Mouse (Mus musculus) lung, adult 18-20 months (tissue): ENCODE data around the gene Gpr12.
"Not testable (repeated sequence)": the region's sequence is repeated elsewhere in the genome, so short reads cannot be mapped to it uniquely, and the experiment has no call there.

Source experiments
- DNase-seq, 2 experiments: peaks; one replicate each; pipeline ENCODE4 v3.0.0; 2022; ENCODE audit warnings: mixed read lengths in 2 of 2

Gene Gpr12

DNA sequence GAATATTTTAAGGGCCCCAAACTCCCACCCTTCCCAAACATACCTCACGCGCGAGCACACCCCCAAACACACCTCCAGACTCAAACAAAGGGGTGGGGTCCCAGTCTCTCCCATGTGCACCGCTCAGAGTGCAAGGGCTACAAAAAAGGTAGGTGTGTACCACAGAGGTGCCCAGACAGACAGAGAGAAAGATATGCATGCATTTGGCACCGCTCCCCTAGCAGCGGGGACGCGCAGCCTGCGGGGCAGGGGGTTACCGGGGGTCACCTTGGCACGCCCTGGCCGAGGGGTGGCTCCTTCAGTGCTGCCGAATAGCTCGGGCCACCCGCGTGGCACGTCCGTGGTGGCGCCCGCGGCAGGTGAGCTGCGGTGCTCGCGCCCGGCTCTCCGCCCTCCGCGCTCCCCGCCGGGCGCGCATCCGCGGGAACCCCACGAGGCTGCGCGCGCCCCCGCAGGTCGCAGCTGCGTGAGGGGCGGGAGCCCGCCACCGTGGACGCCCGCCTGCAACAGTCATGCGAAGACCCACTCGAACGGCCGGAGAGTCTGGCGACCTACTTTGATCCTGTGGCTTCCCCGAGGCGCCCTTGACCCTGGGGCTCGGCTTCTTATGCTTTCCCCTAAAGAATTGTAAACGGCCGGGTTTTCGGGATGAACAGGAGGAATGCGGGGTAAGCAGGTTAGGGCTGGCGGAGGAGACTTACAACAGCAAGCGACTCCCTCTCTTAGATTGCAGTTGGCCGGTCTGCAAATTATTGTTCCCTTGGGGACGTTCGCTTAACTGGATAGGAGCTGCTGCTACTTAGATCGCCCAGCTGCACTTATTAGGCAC is at the start of gene Gpr12:
Gpr12 (minus strand) TSS at position 762 of the 829 bp plus-strand sequence.
- DNase-seq: no peak

DNA sequence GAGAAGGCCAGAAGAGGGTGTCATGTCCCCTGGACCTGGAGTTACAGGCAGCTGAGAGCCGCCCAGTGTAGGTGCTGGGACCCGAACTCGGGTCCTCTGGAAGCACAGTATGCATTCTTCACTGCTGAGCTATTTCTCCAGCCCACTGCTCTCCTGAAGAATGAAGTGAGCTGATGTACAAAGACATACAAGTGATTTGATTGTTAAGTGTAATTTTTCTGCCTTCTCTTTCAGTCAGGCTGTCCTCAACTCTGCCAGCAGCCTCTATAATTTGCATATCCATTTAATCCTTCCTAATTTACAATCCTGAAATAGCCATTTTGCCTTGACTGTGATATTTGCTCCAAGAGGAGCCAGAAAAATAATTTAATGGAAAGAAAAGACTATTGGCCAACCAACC is 46.6 kb upstream of the Gpr12 start:
- DNase-seq: no peak

DNA sequence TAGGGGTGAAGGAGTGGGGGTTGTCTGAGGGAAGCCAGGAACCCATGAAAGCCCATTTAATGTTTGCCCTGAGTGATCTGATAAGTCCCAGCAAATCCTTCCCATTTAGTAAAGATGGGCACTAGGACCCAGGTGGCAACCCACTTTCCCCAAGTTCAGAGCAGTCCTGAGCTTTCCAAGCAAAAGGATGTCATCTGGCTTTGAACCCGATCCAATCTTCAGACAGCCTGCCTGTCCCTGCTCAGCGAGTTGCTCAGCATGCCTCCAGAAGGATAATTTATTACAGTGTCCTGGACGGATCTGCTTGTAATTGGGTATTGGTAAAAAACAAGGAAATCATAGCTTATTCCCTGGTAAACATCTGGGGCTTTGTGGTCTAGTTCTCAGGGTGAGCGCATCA is 45.9 kb upstream of the Gpr12 start:
- DNase-seq: no peak

DNA sequence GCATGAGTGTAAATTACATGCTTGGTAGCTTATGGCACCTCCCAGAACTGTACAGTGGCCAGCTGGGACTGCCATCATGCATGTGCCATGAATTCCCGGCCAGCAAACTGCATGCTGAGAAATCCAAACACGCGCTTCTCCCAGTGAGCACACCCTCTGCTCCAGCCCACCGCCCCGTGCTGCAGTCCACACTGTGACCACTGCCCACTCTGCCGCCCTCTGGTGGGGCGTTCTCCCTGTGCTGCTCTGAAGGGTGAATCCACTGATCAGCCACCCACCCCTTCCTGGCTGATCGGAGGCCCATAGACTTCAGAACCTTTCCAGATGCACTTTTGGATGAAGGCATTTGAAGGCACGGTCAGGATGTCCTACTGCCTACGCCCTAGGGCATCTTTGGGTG is 44.6 kb upstream of the Gpr12 start:
- no peak for DNase-seq

DNA sequence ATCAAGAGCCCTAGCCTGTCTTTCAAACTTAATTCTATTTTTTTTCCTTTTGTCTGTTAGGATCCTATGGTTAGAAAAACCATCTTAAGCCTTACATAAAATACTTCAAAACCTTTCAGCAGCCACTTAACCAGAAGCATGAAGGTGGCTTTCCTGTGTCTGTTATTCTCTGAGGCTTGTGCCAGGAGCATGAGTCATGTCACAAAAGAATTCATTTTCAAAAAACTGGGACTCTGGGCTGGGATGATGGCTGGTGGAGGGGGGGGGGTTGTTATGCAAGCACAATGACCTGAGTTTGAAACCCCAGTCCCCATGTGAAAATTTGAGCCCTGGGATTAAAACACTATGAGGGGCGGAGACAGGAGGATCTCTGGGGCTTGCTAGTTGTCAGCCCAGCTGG is 43.8 kb upstream of the Gpr12 start:
- no peak for DNase-seq

DNA sequence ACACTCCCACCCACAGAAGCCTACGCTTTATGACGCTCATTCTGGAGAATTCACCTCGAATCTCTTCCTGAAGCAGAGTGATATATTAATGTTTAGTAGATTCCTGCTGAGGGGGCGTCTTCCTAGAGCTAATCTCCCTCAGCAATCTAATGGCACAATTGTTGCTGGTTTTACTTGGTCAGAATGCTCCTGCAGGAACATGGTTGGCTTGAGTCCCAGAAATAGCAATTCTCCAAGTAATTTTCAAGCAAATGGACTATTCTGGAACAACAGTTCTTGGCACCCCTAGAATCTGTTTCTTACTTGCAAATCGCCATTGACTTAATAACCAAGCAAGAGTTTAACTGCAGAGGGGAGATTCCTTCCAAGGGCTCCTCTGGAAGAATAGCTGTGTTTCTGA is 42.9 kb upstream of the Gpr12 start:
- DNase-seq: no peak

DNA sequence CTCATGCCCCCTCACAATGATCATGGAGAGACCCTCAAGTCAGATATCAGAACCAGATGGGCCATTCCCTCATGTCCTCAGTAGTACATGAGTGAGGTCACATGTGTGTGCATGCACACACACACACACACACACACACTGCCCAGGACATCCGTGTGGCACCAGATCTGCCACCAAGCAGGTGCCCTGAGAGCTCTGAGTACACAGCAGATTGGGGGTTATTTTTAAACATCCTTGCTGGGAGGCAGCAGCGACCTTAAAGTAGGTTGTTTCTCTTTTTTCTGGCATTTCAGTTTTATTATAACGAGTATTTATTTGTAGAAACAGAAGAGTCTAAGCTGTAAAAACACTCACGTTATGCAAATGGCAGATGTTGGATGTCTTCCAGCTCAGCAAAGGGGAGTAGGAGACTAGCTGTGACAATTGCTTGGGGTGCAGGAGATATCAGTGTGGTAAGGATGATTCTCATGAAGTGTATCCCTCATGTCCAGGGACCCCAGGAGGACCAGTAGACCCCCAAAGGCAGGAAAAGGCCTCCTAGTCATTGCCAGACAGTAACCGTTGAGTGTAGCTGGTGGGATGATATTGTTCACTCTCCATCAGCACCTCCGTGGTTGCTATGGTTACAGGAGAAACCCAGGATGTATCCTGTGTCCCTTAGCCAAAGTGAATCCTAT is 40.7 kb upstream of the Gpr12 start:
- no peak for DNase-seq

DNA sequence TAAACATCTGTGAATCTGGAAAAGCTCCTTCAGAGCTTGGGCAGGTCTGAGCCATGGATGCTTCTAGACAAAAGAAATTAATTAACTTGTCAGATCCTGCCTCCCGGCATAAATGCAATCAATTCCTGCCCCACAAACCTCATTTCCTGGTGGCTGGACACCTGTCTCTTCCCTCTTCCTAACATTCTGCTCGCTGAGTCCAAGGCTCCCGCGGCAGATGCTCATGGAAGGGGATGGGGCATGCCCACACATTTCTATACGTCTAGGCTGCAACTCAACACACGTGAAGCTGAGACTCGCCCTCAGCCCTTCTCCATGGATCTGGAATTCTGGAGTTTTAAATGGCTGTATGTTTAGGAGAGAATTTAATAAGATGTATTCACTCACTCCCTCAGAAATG is 26.8 kb upstream of the Gpr12 start:
- DNase-seq: no peak

DNA sequence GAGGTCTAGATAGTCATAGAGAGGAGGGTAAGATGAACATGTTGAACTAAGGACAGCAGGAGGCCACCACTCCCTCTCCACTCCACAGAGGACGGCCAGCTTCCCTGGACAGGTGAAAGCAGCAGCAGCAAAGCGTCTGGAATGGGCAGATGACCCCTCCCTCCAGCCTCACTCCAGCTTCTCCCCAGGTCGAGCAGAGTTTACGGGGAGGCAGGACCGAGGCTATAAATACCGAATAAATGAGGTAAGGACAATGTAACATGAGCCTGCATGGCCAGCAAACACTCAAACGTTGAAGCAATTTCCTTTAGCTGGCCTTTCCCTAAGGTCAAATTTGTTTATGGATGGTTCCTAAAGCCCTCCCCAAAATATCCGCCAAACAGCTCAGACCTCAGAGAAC is 26.0 kb upstream of the Gpr12 start:
- DNase-seq: no peak

DNA sequence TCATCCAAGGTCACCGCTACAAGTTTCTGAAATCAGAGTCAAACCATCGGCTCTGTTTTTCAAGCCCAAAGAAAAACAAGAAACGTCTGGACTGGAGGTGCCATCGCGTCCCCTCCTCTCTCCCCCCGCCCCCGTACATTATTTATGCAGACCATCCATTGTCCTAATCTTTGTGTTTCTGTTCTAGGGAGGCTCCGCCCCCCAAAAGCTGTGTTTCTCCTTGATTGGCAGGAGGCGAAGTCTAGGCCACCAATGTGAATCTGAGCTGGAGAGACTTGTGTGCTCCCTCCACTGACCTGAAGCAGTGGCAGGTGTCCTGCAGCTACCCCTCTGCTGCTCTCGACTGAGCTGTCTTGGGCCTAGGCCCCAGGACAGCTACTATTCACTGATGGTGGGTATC is 24.6 kb upstream of the Gpr12 start:
- DNase-seq: no peak

DNA sequence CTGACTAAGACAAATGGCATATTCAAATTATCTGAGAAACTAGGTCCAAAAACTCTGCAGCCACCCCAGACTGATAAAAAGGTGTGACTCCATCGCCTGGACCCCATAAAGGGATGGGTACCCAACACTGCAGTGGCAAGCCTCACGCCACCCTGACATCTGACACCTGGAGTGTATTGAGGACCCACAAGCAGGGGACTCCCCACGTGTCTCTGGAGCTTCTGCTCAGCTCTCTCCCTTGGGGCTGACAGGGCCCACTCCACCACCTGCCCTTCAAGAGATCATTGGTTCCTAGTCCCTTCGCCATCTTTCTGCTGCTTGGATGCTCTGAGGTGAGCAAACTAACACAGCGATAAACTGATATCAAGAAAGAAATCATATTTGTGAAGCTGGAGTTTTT is 22.8 kb upstream of the Gpr12 start:
- DNase-seq: no peak

DNA sequence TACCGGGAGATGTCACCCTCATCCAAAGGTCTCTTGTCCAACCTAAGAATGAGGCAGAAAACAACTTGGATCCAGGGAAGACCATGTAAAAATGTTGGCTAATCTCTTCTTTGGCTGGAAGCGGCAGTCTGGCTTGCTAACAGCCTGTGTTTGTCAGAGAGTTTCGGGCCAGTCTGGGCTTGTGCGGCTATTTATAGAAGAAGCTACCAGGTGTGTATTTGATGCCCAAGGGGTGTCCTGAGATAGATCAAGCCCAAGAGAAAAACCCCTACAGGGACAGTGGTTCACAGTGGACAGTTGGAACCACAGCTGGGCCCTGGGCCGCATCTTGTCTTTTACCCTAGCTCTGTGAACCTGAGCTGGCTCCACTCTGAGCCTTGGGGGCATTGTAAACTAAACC is 21.9 kb upstream of the Gpr12 start:
- no peak for DNase-seq

DNA sequence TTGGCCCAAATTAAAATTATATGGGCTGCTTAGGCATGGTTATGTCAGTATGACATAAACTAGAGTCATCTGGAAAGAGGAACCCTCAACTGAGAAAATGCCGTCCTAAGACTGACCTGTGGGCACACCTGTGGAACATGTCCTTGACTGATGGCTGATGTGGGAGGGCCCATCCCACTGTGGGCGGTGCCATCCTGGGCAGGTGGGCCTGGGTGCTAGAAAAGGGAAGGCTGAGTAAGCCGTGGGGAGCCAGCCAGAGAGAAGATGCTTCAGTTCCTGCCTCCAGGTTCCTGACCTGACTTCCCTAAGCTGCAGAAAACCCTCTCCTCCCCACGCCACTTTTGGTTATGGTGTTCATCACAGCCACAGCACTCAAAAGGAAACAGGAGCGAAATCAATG is 21.2 kb upstream of the Gpr12 start:
- DNase-seq: no peak

DNA sequence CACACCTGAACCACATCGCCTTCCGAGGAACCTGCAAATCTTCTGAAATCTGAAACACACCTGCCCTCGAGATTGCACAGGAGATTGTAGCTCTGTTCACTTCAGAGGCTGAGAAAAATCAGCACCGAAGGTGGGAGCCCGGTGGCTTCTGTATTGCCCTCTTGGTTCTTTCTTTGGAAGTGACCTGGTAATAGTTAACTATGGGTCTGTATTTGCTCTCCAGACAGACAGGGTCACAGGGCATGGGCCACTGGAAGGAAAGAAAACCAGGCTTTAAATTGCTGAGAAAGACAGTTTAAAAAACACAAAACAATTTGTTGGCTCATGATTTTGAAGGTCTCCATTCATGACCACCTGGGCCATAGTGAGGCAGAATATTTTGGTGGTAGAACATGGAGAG is 14.9 kb upstream of the Gpr12 start:
- no peak for DNase-seq

DNA sequence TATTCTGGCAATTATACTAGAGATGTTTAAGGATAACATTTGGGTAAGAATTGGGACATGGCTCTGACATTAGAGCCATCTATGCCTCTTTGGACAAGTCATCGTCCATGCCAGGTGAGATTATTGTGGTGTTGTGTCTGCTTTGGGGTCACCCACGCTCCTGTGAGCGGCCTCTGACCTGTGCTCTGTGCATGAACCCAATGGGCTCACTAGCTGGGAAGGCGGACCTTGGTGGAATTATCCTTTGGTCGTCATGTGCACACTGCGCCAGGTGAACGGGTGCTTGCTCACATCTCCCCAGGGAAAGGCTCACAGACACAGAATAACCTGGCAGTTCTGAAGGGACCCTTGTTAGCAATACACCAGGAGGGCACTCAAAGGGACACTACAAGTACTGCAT is 14.2 kb upstream of the Gpr12 start:
- DNase-seq: not testable (repeated sequence)

DNA sequence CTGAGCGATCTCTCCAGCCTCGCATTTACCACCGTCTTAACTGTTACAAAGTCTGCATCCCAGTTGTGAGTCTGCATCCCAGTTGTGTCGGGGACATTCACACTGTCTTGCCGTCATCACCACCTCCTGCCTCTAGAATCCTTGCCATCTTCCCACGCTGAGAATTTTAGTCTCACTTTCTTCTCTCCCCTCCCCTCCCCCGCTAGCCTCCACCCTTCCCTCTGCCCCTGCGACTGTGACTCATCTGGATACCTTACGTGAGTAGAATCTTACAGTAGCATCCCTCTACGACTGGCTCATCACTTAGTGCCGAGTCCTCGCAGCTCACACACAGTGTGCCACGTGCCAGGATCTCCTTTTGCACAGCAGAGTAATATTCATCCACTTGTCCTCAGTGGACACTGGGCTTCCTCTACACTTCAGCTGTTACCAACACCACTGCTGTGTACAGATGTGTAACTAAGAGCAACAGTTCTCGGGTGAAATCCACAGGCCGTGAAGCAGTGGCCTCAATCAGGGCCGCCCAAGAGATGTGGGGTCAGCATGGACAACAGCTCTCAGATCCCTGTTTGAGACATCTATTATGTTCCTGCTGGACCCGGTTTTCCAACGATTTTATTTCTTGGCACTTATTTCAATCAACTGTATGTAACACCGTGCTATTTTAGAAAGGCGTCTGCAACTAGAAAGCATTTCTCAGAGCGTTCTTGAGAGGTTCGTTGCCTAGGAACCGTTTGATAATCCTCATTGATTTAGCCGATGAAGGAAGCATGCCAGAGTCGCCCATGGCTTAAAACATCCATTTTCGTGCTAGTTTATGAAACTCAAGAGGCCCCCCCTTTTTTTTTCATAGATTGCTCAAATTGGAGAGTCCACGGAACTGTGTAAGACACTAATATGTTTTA is 13.4 kb upstream of the Gpr12 start:
- no peak for DNase-seq

DNA sequence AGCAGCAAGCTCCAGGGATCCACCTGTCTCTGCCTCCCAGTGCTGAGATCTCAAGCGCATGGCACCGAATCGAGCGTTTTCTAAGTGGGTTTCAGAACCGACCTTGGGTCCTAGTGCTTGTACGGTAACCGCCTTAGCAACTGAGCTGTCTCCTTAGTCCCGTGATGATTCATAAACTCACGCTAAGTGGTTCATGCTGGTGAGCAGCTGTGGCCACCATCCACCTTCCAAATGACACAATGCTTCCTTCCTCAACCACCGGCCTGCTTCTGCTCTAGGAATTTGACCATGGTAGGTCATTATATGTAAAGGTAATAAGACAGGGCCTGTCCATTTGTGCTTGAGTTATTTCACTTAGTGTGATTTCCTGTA is 12.4 kb upstream of the Gpr12 start:
- DNase-seq: no peak

DNA sequence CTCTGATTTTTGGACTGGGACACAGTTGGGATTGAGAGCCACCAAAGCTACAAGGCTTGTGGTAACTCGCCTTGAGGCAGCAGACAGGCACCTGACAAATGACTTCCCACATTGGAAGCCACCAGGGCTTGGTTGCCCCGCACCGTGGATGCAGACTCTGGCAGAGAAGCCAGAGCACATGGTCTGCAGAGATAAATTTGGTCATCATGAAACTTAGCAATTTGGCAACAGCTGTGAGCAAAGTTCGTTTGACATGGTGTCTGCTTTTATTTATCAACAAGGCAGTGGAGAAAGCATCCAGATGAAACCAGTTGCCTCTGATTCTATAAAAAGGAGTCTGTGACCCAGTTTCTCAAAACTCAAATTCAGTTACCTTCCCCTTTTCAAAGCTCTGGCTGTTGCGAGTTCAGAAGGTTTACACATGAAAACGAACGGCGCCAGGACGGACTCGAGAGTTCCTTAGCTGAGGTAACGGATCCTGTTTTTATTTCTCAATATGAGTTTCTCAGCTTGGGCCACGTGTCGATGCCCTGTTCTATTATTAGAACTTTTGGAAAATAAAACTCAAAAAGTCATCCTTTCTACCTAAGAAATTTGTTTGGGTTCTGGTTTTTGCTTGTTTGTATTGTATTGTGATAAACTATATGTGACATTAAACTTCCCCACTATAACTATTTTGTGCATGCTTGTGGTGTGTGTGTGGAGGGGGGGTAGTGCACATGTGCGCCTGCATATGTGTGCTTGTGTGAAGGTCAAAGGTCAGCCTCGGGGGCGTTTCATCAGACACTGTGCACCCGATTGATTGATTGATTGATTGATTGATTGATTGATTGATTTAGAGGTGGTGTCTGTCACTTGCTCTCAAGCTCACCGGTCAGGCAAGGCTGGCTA is 11.8 kb upstream of the Gpr12 start:
- no peak for DNase-seq

DNA sequence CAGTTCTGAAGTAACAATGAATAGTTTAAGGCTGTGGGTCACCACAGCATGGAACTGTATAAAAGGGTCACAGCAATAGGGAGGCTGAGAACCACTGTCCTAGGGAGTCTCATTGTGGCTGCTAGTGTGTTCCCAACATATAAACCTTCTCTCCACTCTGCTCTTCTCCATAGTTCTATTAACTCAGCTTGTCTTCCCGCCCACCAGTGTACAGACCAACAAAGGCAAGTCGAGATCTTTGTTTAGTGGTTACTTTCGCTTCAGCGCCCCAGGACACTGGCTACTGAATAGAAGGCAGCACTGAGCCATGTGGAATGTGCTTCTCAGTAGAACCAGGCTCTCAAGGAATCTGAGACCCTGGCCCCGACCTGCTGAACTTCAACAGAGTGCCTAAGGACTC is 7.5 kb upstream of the Gpr12 start:
- no peak for DNase-seq

DNA sequence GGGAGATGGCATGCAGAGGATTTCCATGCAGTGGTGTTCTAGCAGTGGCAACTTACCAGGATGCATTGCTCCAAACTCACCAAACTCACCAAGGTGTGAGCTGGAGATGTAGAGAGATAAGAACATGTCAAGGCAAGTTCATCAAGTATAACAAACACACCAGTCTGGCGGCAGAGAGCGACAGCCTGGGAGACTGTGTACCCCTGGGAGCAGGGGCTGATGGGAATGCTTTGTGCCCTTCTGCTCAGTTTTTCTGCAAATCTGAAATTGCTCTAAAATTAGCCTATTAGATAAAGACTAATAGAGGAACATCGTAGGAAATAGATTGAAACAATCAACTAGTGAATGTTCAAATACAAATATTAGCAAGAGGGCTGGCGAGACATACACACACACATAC is 6.6 kb upstream of the Gpr12 start:
- DNase-seq: no peak

DNA sequence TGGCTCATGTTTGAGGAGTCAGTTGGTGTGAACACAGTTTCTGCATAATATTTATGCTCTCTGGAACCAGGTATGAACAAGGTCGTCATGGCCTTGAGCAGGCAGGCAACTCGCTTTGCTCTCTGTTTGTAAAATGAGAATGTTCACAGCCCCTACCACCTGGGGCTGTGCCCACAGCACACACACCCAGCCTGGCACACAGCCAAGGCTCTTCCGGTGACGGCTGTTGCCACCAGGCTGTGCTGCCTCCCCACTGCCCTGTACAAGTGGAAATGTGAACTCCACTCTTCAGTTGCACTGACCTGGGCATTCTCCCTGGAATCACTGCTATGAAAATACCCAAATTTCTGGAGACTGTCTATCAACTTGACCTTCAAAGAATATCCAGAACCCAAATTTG is 5.9 kb upstream of the Gpr12 start:
- DNase-seq: no peak

DNA sequence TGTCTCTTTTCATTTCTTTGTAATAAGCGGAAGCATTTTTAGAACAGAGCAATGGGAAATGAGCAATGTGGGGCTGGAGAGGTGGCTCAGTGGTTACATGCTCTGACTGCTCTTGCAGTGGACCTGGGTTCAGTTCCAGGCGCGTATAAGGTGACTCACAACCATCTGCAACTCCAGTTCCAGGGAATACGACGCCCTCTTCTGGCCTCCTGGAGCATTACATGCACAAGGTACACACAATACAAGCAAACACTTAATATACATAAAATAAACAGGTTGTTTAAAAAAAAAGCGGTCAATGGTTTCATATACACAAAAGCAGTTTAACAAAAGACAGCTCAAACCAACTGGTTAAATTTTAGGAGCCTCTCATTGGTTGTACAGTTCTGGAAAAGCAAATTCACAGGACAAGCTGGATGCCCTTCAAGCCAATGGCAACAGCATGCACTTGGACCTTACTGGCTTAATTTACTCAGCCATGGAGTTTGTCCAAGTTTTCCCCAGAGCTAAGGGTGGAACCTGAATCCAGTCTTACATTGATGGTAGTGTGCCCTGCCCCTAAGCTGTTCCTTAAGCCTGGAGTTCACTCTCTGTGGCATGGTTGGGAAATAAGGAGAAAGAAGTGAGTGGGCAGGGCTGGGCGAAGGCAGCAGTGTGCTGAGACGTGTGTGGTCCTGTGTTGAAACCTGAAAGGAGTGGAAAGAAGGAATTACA is 1.5 kb upstream of the Gpr12 start:
- DNase-seq: no peak
